Mouse (Mus musculus): Measurements from ENCODE around the gene Trim27. TPM values are rescaled to one million over a fixed set of nuclear protein-coding genes. Genes with fewer than 3 reads are reported as not detected.

Gene Trim27
- polyA plus RNA-seq, 1 experiment from 2014 or later = 125 TPM

DNA sequence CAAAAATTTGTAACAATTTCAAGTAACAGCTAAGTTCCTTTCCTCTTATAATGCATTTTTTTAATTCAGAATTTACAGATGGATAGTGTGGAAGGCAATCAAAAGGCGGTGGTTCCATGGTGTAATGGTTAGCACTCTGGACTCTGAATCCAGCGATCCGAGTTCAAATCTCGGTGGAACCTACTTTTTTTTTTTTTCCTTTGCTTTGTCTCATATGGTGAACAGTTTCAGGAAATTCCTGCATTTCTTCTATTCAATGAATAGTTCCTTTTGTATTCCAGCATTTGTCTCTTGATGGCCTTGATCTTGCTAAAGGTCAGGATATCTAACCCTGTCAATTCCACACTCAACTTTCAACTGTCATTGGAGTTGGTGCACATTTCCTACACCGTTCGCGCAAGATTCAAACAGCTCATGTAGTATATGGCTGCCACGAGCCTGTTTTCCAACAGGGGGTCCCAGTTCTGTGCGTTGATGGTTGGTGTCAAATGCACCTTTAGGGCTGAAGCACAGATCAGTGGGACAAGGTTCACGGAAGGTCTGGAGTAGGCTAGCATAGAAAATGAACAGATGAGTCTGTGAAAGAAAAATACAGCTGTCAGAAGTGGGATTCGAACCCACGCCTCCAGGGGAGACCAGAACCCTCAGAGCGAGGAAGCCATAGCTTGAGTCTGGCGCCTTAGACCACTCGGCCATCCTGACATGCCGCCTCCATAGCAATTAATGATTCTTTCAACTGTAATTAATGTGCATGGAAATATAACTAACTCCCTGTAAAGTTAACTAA, 6.8 kb upstream of the Trim27 start:
- Histone ChIP-seq H3K27me3 (no peaks in the 10 kb centered on the region), H3K27ac (replicated peaks) (peak overlapping the region; percentile 65), H3K4me3 (replicated peaks) (peak overlapping the region; percentile 58), H3K4me1 (peaks cover 12% of the 10 kb centered on the region), H3K9me3 (replicated peaks) (no peaks in the 10 kb centered on the region), H3K9ac (no peak overlapping the region), H3K36me3 (no peaks in the 10 kb centered on the region), H3K4me2 (replicated peaks) (peak overlapping the region; percentile 63)
- 2% methylated on average over 16 of the region's 16 CpGs for WGBS
- peak; percentile 66 for ATAC-seq (ENCODE audit: insufficient number of reproducible peaks, low FRiP score, low TSS enrichment, low read depth)

- WGBS = under 1% methylated on average over 11 of the region's 11 CpGs
- peak; percentile 77 for ATAC-seq (ENCODE audit: insufficient number of reproducible peaks, low FRiP score, low TSS enrichment, low read depth)
Measured at GRCm38 (mm10) chr13:21173072-21173471, 6.2 kb upstream of the Trim27 start.

GRCm38 (mm10) chr13:21176733-21177132, 2.5 kb upstream of the Trim27 start:
- H3K9me3 ChIP-seq (replicated peaks) = no peaks in the 10 kb centered on the region
- H3K4me1 ChIP-seq = peaks cover 13% of the 10 kb centered on the region
- H3K4me3 ChIP-seq (replicated peaks) = no peak overlapping the region
- H3K27me3 ChIP-seq = no peaks in the 10 kb centered on the region
- ATAC-seq (ENCODE audit: insufficient number of reproducible peaks, low FRiP score, low TSS enrichment, low read depth) = no peak
- H3K27ac ChIP-seq (replicated peaks) = no peak overlapping the region
- H3K9ac ChIP-seq = no peak overlapping the region
- no peaks in the 10 kb centered on the region for H3K36me3 ChIP-seq
- 72% methylated on average over 11 of the region's 11 CpGs for WGBS
- H3K4me2 ChIP-seq (replicated peaks) = no peak overlapping the region

More at GRCm38 (mm10) chr13:21173072-21173471, 6.2 kb upstream of the Trim27 start:
- H3K9ac ChIP-seq = 0 out of 2 replicates have a peak overlapping the region, but pooled peaks have one; percentile 2
- H3K4me2 ChIP-seq (replicated peaks) = peak overlapping the region; percentile 63
- peak overlapping the region; percentile 65 for H3K27ac ChIP-seq (replicated peaks)
- H3K4me1 ChIP-seq = peaks cover 12% of the 10 kb centered on the region
- H3K36me3 ChIP-seq = no peaks in the 10 kb centered on the region
- H3K4me3 ChIP-seq (replicated peaks) = peak overlapping the region; percentile 58
- H3K27me3 ChIP-seq = no peaks in the 10 kb centered on the region
- no peaks in the 10 kb centered on the region for H3K9me3 ChIP-seq (replicated peaks)

- H3K27me3 ChIP-seq = no peaks in the 10 kb centered on the region
- no peaks in the 10 kb centered on the region for H3K9me3 ChIP-seq (replicated peaks)
- H3K36me3 ChIP-seq = 0 out of 2 replicates have a peak, but pooled peaks cover 5% of the 10 kb centered on the region
- no peak overlapping the region for H3K27ac ChIP-seq (replicated peaks)
- no peak overlapping the region for H3K4me3 ChIP-seq (replicated peaks)
- ATAC-seq (ENCODE audit: insufficient number of reproducible peaks, low FRiP score, low TSS enrichment, low read depth) = no peak
- 46% methylated on average over 5 of the region's 5 CpGs for whole genome bisulfite sequencing
- H3K4me2 ChIP-seq (replicated peaks) = no peak overlapping the region
- H3K4me1 ChIP-seq = peaks cover 22% of the 10 kb centered on the region
- H3K9ac ChIP-seq = no peak overlapping the region
Measured at GRCm38 (mm10) chr13:21177657-21178056, 1.6 kb upstream of the Trim27 start.

DNA sequence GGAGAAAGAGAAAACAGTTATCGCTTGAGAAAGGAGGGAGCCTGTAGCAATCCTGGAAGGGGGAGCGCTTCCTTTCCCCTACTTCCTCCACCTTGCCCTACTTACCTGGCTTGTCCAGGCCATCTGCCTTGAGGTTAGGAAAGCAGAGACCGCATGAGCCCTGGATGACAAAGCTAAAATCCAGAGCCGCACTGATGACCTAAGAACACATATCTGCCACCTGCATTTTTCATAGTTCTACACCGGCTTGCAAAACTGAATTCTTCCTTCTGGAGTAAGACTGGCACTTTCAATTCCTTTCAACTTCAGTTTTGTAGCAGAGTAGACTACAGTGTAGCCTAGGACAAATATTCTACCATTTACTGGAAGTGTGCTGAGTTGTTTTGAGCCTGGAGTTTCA, 881 bp upstream of the Trim27 start:
- H3K9me3 ChIP-seq (replicated peaks) = no peaks in the 10 kb centered on the region
- peak overlapping the region; percentile 73; the same call in 1 of the 2 replicates for H3K4me2 ChIP-seq (replicated peaks)
- 84% methylated on average over 5 of the region's 5 CpGs for WGBS
- no peak overlapping the region for H3K9ac ChIP-seq
- H3K36me3 ChIP-seq = peaks cover 11% of the 10 kb centered on the region
- H3K27me3 ChIP-seq = no peaks in the 10 kb centered on the region
- H3K4me3 ChIP-seq (replicated peaks) = 0 out of 2 replicates have a peak overlapping the region, but pooled peaks have one; percentile 100
- ATAC-seq (ENCODE audit: insufficient number of reproducible peaks, low FRiP score, low TSS enrichment, low read depth) = no peak
- H3K4me1 ChIP-seq = peaks cover 28% of the 10 kb centered on the region
- peak overlapping the region; percentile 97 for H3K27ac ChIP-seq (replicated peaks)

- Histone ChIP-seq H3K36me3 (peaks cover 25% of the 10 kb centered on the region), H3K4me3 (replicated peaks) (peak overlapping the region; percentile 100), H3K9ac (peak overlapping the region; percentile 91), H3K4me2 (replicated peaks) (peak overlapping the region; percentile 73), H3K4me1 (peaks cover 33% of the 10 kb centered on the region), H3K27ac (replicated peaks) (peak overlapping the region; percentile 97), H3K27me3 (no peaks in the 10 kb centered on the region), H3K9me3 (replicated peaks) (no peaks in the 10 kb centered on the region)
- WGBS = 0% methylated on average over 68 of the region's 80 CpGs
- peak; percentile 95 for ATAC-seq (ENCODE audit: insufficient number of reproducible peaks, low FRiP score, low TSS enrichment, low read depth)
Measured at GRCm38 (mm10) chr13:21179724-21180550, 692 bp downstream of the Trim27 start.

DNA sequence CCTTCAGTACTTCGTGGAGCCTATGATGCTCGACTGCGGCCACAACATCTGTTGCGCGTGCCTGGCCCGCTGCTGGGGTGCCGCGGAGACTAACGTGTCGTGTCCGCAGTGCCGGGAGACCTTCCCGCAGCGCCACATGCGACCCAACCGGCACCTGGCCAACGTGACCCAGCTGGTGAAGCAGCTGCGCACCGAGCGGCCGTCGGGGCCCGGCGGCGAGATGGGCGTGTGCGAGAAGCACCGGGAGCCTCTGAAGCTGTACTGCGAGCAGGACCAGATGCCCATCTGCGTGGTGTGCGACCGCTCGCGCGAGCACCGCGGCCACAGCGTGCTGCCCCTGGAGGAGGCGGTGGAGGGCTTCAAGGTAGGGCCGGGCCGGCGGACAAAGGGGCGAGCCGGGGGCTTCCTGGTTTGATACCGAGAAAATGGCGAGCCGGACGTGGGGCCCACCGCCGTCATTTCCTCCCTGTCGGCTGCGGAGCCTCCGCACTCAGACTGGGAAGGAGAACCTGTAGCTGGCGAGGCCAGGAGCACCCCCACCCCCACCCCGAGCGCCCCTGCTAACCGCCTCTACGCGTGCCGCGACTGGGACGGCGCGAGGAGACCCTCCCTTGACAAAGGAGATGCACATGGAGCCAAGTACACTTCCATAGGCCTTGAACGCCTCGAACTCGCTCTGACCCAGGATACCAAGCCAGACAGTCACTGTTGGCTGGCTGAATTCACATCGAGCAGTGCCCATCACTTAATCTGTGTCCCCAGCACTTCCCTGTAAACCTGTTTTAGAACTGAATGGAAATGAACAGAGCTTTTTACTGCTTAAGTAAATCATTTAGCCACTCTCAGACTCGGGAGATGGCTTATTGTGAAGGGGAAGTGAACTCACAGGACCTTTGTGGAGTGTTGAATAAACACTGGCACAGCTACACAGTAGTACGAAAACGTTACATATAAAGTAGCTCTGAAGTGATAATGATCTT, 1.6 kb downstream of the Trim27 start:
- Histone ChIP-seq H3K9me3 (replicated peaks) (no peaks in the 10 kb centered on the region), H3K36me3 (peaks cover 34% of the 10 kb centered on the region), H3K27ac (replicated peaks) (peak overlapping the region; percentile 97), H3K4me2 (replicated peaks) (peak overlapping the region; percentile 73), H3K9ac (peak overlapping the region; percentile 91), H3K4me1 (peaks cover 39% of the 10 kb centered on the region), H3K4me3 (replicated peaks) (peak overlapping the region; percentile 100), H3K27me3 (no peaks in the 10 kb centered on the region)
- ATAC-seq (ENCODE audit: insufficient number of reproducible peaks, low FRiP score, low TSS enrichment, low read depth) = peak; percentile 48
- WGBS = under 1% methylated on average over 67 of the region's 71 CpGs

DNA sequence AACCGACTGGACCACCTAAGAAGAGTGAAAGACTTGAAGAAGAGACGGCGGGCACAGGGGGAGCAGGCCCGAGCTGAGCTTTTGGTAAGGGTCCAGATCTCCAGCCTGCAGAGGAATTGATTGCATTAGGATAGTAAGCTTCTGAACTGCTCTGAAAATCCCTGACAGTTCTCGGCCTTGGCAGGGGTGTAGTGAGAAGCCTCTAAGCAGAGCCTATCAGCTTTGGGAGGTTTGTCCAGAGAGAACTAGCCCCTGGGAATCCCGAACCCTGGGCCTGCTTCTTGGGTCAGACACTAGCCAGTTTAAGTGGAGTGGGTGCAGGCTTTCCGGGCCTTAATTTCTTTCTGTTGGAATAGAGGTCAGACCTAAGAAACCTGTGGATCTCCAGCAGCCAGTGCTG, 2.8 kb downstream of the Trim27 start:
- peaks cover 44% of the 10 kb centered on the region for H3K36me3 ChIP-seq
- peaks cover 39% of the 10 kb centered on the region for H3K4me1 ChIP-seq
- no peak overlapping the region for H3K27ac ChIP-seq (replicated peaks)
- H3K4me2 ChIP-seq (replicated peaks) = peak overlapping the region; percentile 73
- no peak for ATAC-seq (ENCODE audit: insufficient number of reproducible peaks, low FRiP score, low TSS enrichment, low read depth)
- WGBS = 65% methylated on average over 7 of the region's 7 CpGs
- no peaks in the 10 kb centered on the region for H3K9me3 ChIP-seq (replicated peaks)
- peak overlapping the region; percentile 100 for H3K4me3 ChIP-seq (replicated peaks)
- no peak overlapping the region for H3K9ac ChIP-seq
- H3K27me3 ChIP-seq = no peaks in the 10 kb centered on the region

- Histone ChIP-seq H3K36me3 (peaks cover 54% of the 10 kb centered on the region), H3K9ac (no peak overlapping the region)
- ATAC-seq (ENCODE audit: insufficient number of reproducible peaks, low FRiP score, low TSS enrichment, low read depth) = no peak
Measured at GRCm38 (mm10) chr13:21183066-21183465, 3.8 kb downstream of the Trim27 start.

GRCm38 (mm10) chr13:21183661-21184060, 4.4 kb downstream of the Trim27 start:
- no peak overlapping the region for H3K4me2 ChIP-seq (replicated peaks)
- no peak for ATAC-seq (ENCODE audit: insufficient number of reproducible peaks, low FRiP score, low TSS enrichment, low read depth)
- no peak overlapping the region for H3K27ac ChIP-seq (replicated peaks)
- no peaks in the 10 kb centered on the region for H3K9me3 ChIP-seq (replicated peaks)
- peaks cover 60% of the 10 kb centered on the region for H3K36me3 ChIP-seq
- H3K4me3 ChIP-seq (replicated peaks) = no peak overlapping the region
- 90% methylated on average over 7 of the region's 7 CpGs for WGBS
- peaks cover 38% of the 10 kb centered on the region for H3K4me1 ChIP-seq
- no peak overlapping the region for H3K9ac ChIP-seq
- no peaks in the 10 kb centered on the region for H3K27me3 ChIP-seq

More at GRCm38 (mm10) chr13:21183066-21183465, 3.8 kb downstream of the Trim27 start:
- WGBS = 86% methylated on average over 6 of the region's 6 CpGs
- H3K4me2 ChIP-seq (replicated peaks) = no peak overlapping the region
- no peaks in the 10 kb centered on the region for H3K9me3 ChIP-seq (replicated peaks)
- H3K27me3 ChIP-seq = no peaks in the 10 kb centered on the region
- H3K27ac ChIP-seq (replicated peaks) = no peak overlapping the region
- H3K4me1 ChIP-seq = peaks cover 39% of the 10 kb centered on the region
- H3K4me3 ChIP-seq (replicated peaks) = no peak overlapping the region

All from embryonic facial prominence, embryonic 15.5 days (tissue).